Mouse (Mus musculus): ENCODE data around the gene Olfr48. TPM values are rescaled to one million over a fixed set of nuclear protein-coding genes. Genes with fewer than 3 reads are reported as not detected.

The Olfr48 gene
- total and polyA plus RNA-seq, 3 experiments: not detected

GRCm38 (mm10) chr2:89799583-89799982, 48.4 kb downstream of the Olfr48 start:
- Histone ChIP-seq H3K4me1 (ENCODE audit: control insufficient read depth in 1 of 2, insufficient read depth in 2 of 2, low read length in 2 of 2) (no peaks in the 10 kb centered on the region), H3K9me3 (replicated peaks; ENCODE audit: insufficient read depth, low read length) (no peaks in the 10 kb centered on the region), H3K4me3 (ENCODE audit: control insufficient read depth in 1 of 2, insufficient read depth in 1 of 2, low read depth in 2 of 2, low read length in 2 of 2) (no peak overlapping the region), H3K27me3 (ENCODE audit: control insufficient read depth in 1 of 2, insufficient read depth in 2 of 2, low read length in 2 of 2) (no peaks in the 10 kb centered on the region), H3K9ac (ENCODE audit: control insufficient read depth, low read depth, low read length, poor library complexity, severe bottlenecking) (no peak overlapping the region), H3K27ac (ENCODE audit: control insufficient read depth, low read depth, low read length) (no peak overlapping the region), H3K36me3 (ENCODE audit: control insufficient read depth in 1 of 2, insufficient read depth in 2 of 2, low read length in 2 of 2) (no peaks in the 10 kb centered on the region), H3K79me2 (ENCODE audit: control insufficient read depth, insufficient read depth, low read length, poor library complexity) (no peaks in the 10 kb centered on the region)
- no peak; the same call in 1 of the 2 replicates for TF ChIP-seq RAD21 (IDR thresholded peaks at IDR 0.05; ENCODE audit: low read depth, low read length)
- no peak for TF ChIP-seq GATA1 (IDR thresholded peaks at IDR 0.05; ENCODE audit: low read depth, low read length)
- TF ChIP-seq CHD1 (IDR thresholded peaks at IDR 0.05; ENCODE audit: low read depth, low read length): no peak
- no peak for TF ChIP-seq SIN3A (IDR thresholded peaks at IDR 0.05; ENCODE audit: low read length)
- TF ChIP-seq CTCF (IDR thresholded peaks at IDR 0.05 in 2 of 3, conservative IDR thresholded peaks at IDR 0.05 in 1 of 3; ENCODE audit: control insufficient read depth in 1 of 3, insufficient read depth in 1 of 3, low read depth in 2 of 3, low read length in 3 of 3, poor library complexity in 1 of 3, severe bottlenecking in 1 of 3): no peak
- no peak for TF ChIP-seq USF1 (IDR thresholded peaks at IDR 0.05; ENCODE audit: low read depth, low read length)
- no peak for TF ChIP-seq KAT2A (conservative IDR thresholded peaks at IDR 0.05; ENCODE audit: low read depth, low read length)
- TF ChIP-seq MYC (IDR thresholded peaks at IDR 0.05; ENCODE audit: low read depth, low read length): no peak
- no peak for TF ChIP-seq POLR2AphosphoS5 (IDR thresholded peaks at IDR 0.05; ENCODE audit: borderline replicate concordance, low read depth, low read length)
- no peak for TF ChIP-seq ELF1 (IDR thresholded peaks at IDR 0.05; ENCODE audit: low read depth, low read length)
- TF ChIP-seq UBTF (IDR thresholded peaks at IDR 0.05; ENCODE audit: borderline replicate concordance, insufficient read depth, low read depth, low read length): no peak
- TF ChIP-seq ETS1 (IDR thresholded peaks at IDR 0.05; ENCODE audit: low read depth, low read length): no peak
- no peak for TF ChIP-seq MYB (IDR thresholded peaks at IDR 0.05; ENCODE audit: low read depth, low read length)
- no peak for DNase-seq (ENCODE audit: low read depth, low spot score)

GRCm38 (mm10) chr2:89793519-89793918, 54.5 kb downstream of the Olfr48 start, which contains the start of gene Olfr1254:
Olfr1254 (minus strand) TSS chr2:89793619.
- Histone ChIP-seq H3K27me3 (ENCODE audit: control insufficient read depth in 1 of 2, insufficient read depth in 2 of 2, low read length in 2 of 2) (no peaks in the 10 kb centered on the region), H3K79me2 (ENCODE audit: control insufficient read depth, insufficient read depth, low read length, poor library complexity) (no peaks in the 10 kb centered on the region), H3K4me1 (ENCODE audit: control insufficient read depth in 1 of 2, insufficient read depth in 2 of 2, low read length in 2 of 2) (no peaks in the 10 kb centered on the region), H3K9me3 (replicated peaks; ENCODE audit: insufficient read depth, low read length) (no peaks in the 10 kb centered on the region), H3K27ac (ENCODE audit: control insufficient read depth, low read depth, low read length) (no peak within 1 kb of the TSS), H3K9ac (ENCODE audit: control insufficient read depth, low read depth, low read length, poor library complexity, severe bottlenecking) (no peak within 1 kb of the TSS), H3K4me3 (ENCODE audit: control insufficient read depth in 1 of 2, insufficient read depth in 1 of 2, low read depth in 2 of 2, low read length in 2 of 2) (no peak within 1 kb of the TSS), H3K36me3 (ENCODE audit: control insufficient read depth in 1 of 2, insufficient read depth in 2 of 2, low read length in 2 of 2) (no peaks in the 10 kb centered on the region)
- DNase-seq (ENCODE audit: low read depth, low spot score): no peak
- TF ChIP-seq USF2 (IDR thresholded peaks at IDR 0.05; ENCODE audit: borderline replicate concordance in 1 of 2, insufficient read depth in 1 of 2, low read depth in 1 of 2, low read length in 2 of 2) (no peak), ZMIZ1 (IDR thresholded peaks at IDR 0.05; ENCODE audit: low read depth, low read length) (no peak), BHLHE40 (IDR thresholded peaks at IDR 0.05; ENCODE audit: borderline replicate concordance, low read depth, low read length) (no peak), MAFK (IDR thresholded peaks at IDR 0.05; ENCODE audit: borderline replicate concordance, low read depth, low read length) (no peak), MXI1 (IDR thresholded peaks at IDR 0.05; ENCODE audit: low read depth, low read length) (no peak), POLR2AphosphoS5 (IDR thresholded peaks at IDR 0.05; ENCODE audit: borderline replicate concordance, low read depth, low read length) (no peak), ELF1 (IDR thresholded peaks at IDR 0.05; ENCODE audit: low read depth, low read length) (no peak), ETS1 (IDR thresholded peaks at IDR 0.05; ENCODE audit: low read depth, low read length) (no peak), POLR2A (IDR thresholded peaks at IDR 0.05; ENCODE audit: control insufficient read depth in 1 of 2, insufficient read depth in 1 of 2, low read depth in 1 of 2, low read length in 2 of 2, poor library complexity in 1 of 2) (no peak), MAX (IDR thresholded peaks at IDR 0.05; ENCODE audit: low read length) (no peak), NELFE (IDR thresholded peaks at IDR 0.05; ENCODE audit: low read depth, low read length) (no peak), SMC3 (IDR thresholded peaks at IDR 0.05; ENCODE audit: low read depth, low read length) (no peak), MAZ (IDR thresholded peaks at IDR 0.05; ENCODE audit: low read depth, low read length) (no peak), TBP (IDR thresholded peaks at IDR 0.05; ENCODE audit: low read depth, low read length) (no peak), TCF12 (IDR thresholded peaks at IDR 0.05; ENCODE audit: low read depth, low read length) (no peak), USF1 (IDR thresholded peaks at IDR 0.05; ENCODE audit: low read depth, low read length) (no peak), CHD2 (IDR thresholded peaks at IDR 0.05; ENCODE audit: low read length) (no peak), GABPA (IDR thresholded peaks at IDR 0.05; ENCODE audit: low read depth, low read length) (no peak)
